Comparison of ENCODE assay signal across 8 mouse cellular contexts in genomic region chr9:6169038-6169431, GRCm38 (mm10). TPM values are rescaled to one million over a fixed set of nuclear protein-coding genes. Genes with fewer than 3 reads are reported as not detected.
DNase-seq lines count a peak whose midpoint lies in the region; ATAC-seq and TF ChIP-seq lines count a peak whose summit lies in the region.

No protein-coding gene starts in this region.

- no peak overlapping the region; the same call in 1 of the 2 replicates for H3K4me3 ChIP-seq in cortical plate, adult 2 months (ENCODE audit: insufficient read depth, low read length)
- peak overlapping the region; percentile 40 for H3K4me3 ChIP-seq in hindbrain, embryonic 14.5 days (replicated peaks; ENCODE audit: low read length)
- peak overlapping the region; percentile 45 for H3K4me3 ChIP-seq in lung, embryonic 15.5 days
- peak overlapping the region; percentile 50 for H3K4me3 ChIP-seq in stomach, postnatal 0 days (ENCODE audit: low read depth, low read length)

- TF ChIP-seq EP300 in stomach, postnatal 0 days (optimal IDR thresholded peaks at IDR 0.05), result no peak

- H3K4me2 ChIP-seq in hindbrain, embryonic 14.5 days (replicated peaks), result peak overlapping the region; percentile 76
- peak overlapping the region; percentile 73 for H3K4me2 ChIP-seq in lung, embryonic 15.5 days
- peak overlapping the region; percentile 69 for H3K4me2 ChIP-seq in stomach, postnatal 0 days (replicated peaks; ENCODE audit: low read depth)

- no peaks in the 10 kb centered on the region for H3K36me3 ChIP-seq in hindbrain, embryonic 14.5 days (replicated peaks; ENCODE audit: control insufficient read depth, insufficient read depth)
- no peaks in the 10 kb centered on the region for H3K36me3 ChIP-seq in lung, embryonic 15.5 days
- H3K36me3 ChIP-seq in stomach, postnatal 0 days (ENCODE audit: control insufficient read depth, insufficient read depth, low read length), result no peaks in the 10 kb centered on the region

- no peak for TF ChIP-seq CTCF in cortical plate, adult 2 months (IDR thresholded peaks at IDR 0.05; ENCODE audit: extremely low read depth, insufficient read depth, low read length)
- TF ChIP-seq CTCF in stomach, postnatal 0 days (IDR thresholded peaks at IDR 0.05; ENCODE audit: low read depth), result 0 out of 2 replicates have a peak, but pooled peaks have one; percentile 15

- 41% methylated on average over 3 of the region's 3 CpGs for WGBS in hindbrain, embryonic 14.5 days
- WGBS in lung, embryonic 15.5 days, result 22% methylated on average over 3 of the region's 3 CpGs
- WGBS in stomach, postnatal 0 days, result 34% methylated on average over 3 of the region's 3 CpGs

- no peak overlapping the region for H3K9ac ChIP-seq in hindbrain, embryonic 14.5 days
- no peak overlapping the region for H3K9ac ChIP-seq in lung, embryonic 15.5 days
- peak overlapping the region; percentile 57; the same call in 1 of the 2 replicates for H3K9ac ChIP-seq in stomach, postnatal 0 days (ENCODE audit: low read length)

- H3K27ac ChIP-seq in cortical plate, adult 2 months (ENCODE audit: insufficient read depth, low read length), result peak overlapping the region; percentile 83; the same call in 1 of the 2 replicates
- no peak overlapping the region for H3K27ac ChIP-seq in hindbrain, embryonic 14.5 days
- H3K27ac ChIP-seq in lung, embryonic 15.5 days, result no peak overlapping the region
- H3K27ac ChIP-seq in stomach, postnatal 0 days (replicated peaks), result peak overlapping the region; percentile 76; the same call in 1 of the 2 replicates

- no peak for TF ChIP-seq POLR2A in cortical plate, adult 2 months (IDR thresholded peaks at IDR 0.05; ENCODE audit: extremely low read depth, insufficient read depth, low read length)

- H3K27me3 ChIP-seq in hindbrain, embryonic 14.5 days (ENCODE audit: control insufficient read depth, insufficient read depth, low read length), result no peaks in the 10 kb centered on the region
- no peaks in the 10 kb centered on the region for H3K27me3 ChIP-seq in lung, embryonic 15.5 days
- H3K27me3 ChIP-seq in stomach, postnatal 0 days (ENCODE audit: control insufficient read depth, insufficient read depth, low read length), result no peaks in the 10 kb centered on the region

- no peak for DNase-seq in hindbrain, embryonic 14.5 days (ENCODE audit: low spot score)
- DNase-seq in stomach, postnatal 0 days (ENCODE audit: low spot score), result peak; percentile 47
- DNase-seq in right cerebral cortex, adult 18-20 months, result no peak
- DNase-seq in layer of hippocampus, adult 9-11 months, result no peak
- no peak for DNase-seq in T-cell, adult 2 months (ENCODE audit: low spot score)

- no peaks in the 10 kb centered on the region for H3K4me1 ChIP-seq in cortical plate, adult 2 months (ENCODE audit: control insufficient read depth, insufficient read depth, low read length)
- H3K4me1 ChIP-seq in hindbrain, embryonic 14.5 days (replicated peaks; ENCODE audit: control insufficient read depth, insufficient read depth, low read length), result no peaks in the 10 kb centered on the region
- H3K4me1 ChIP-seq in lung, embryonic 15.5 days, result peaks cover 5% of the 10 kb centered on the region; the same call in 1 of the 2 replicates
- no peaks in the 10 kb centered on the region for H3K4me1 ChIP-seq in stomach, postnatal 0 days (replicated peaks; ENCODE audit: control insufficient read depth, insufficient read depth)

- no peaks in the 10 kb centered on the region for H3K9me3 ChIP-seq in hindbrain, embryonic 14.5 days (ENCODE audit: control insufficient read depth, low read length)
- H3K9me3 ChIP-seq in lung, embryonic 15.5 days, result no peaks in the 10 kb centered on the region
- H3K9me3 ChIP-seq in stomach, postnatal 0 days (ENCODE audit: control insufficient read depth, low read length), result no peaks in the 10 kb centered on the region

- peak; percentile 78 for ATAC-seq in erythroblast, adult 5-6 weeks (replicated peaks; ENCODE audit: low FRiP score, poor library complexity, severe bottlenecking)
- 0 out of 2 replicates have a peak, but pooled peaks have one; percentile 48 for ATAC-seq in hindbrain, embryonic 14.5 days (ENCODE audit: low FRiP score)
- ATAC-seq in lung, embryonic 15.5 days (ENCODE audit: borderline replicate concordance, extremely low read depth, low FRiP score, low TSS enrichment), result peak; percentile 62; the same call in 1 of the 2 replicates
- peak; percentile 64 for ATAC-seq in stomach, postnatal 0 days (ENCODE audit: low FRiP score, low TSS enrichment)

RNA-seq across cellular contexts. Expression of gene Pdgfd, which starts 0.7 kb away (rescaled TPM):
- polyA plus RNA-seq in cortical plate, adult 2 months (2012; rRNA removed), result 2.4 and 2.6 TPM in 2 replicates
- 0.38 and 0.63 TPM in 2 replicates for total RNA-seq in erythroblast, adult 5-6 weeks (2015; ENCODE audit: low replicate concordance)
- 0.85 and 2.8 TPM in 2 replicates for total RNA-seq in erythroblast, adult 5-6 weeks (2017; ENCODE audit: low replicate concordance)
- polyA plus RNA-seq in hindbrain, embryonic 14.5 days (2014; fragmentation: Nextera tagmentation; extraction: Ambion mirVana), result 4.7 and 4.8 TPM in 2 replicates
- polyA plus RNA-seq in lung, embryonic 15.5 days (2015; fragmentation: Nextera tagmentation; extraction: Ambion mirVana), result 6.1 and 6.7 TPM in 2 replicates
- polyA plus RNA-seq in stomach, postnatal 0 days (2015; fragmentation: Nextera tagmentation; extraction: Ambion mirVana), result 11.4 and 12.7 TPM in 2 replicates

Comparison
In these comparisons a context has a peak if more than half of its experiments do, and no peak if none do; other contexts are left out.
1. H3K27ac ChIP-seq: peak in cortical plate, adult 2 months (single experiment) and stomach, postnatal 0 days (single experiment); none in hindbrain, embryonic 14.5 days (single experiment) and lung, embryonic 15.5 days (single experiment).
2. Peak in every context shown above with its lines, with median percentiles within 50 percentile points of each other: ATAC-seq and H3K4me2 ChIP-seq.